In the genomic region with DNA sequence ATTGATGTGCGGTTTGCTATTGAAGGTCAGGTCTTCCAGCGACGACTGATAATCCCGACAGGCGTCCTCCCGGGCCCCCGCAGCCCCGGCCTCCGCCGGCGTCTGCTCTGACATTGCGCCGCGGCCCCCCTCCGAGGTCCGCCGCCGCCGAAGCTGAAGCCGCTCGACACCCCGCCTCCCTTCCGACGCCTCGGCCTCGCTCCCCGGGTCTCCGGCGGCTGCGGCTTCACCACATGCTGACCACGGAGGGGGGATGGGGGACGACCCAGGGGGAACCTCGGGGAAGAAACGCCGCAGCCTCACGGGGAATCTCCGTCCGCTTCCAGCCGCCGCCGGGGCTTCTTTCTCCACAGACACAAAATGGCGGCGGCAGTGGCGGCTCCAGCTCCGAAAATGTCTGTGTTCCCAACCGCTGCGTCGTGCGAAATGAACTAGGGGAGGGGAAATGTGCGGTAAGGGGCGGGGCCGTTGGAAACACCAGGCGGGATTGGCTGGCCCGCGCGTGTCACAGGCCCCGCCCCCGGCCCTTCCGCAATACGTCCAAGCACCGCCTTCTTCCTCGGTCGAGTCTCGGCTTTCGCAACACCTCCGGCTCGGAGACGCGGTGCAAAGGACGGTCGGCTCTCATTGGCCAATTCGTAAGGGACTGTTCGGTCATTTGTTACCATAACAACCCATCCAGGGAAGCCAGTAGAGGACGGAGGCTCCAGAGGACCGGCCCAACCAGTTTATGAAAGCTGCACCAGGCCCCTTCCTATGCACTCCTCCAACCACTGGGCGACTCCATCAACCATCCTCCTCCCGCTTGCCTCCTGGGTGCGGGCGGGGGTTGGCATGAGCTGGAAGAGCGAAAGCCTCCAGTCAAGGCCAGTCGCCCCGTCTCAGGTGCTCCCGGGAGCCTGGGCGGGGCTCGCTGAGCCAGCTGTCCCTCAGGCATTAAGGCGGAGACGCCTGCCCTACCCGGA, we compare ENCODE assay signal across 8 mouse cellular contexts. TPM values are rescaled to one million over a fixed set of nuclear protein-coding genes. Genes with fewer than 3 reads are reported as not detected.
DNase-seq lines count a peak whose midpoint lies in the region; ATAC-seq lines count a peak whose summit lies in the region.

Gene Pcf11, minus strand, starts transcription at position 428 of the 965 bp plus-strand sequence.

- DNase-seq in Muller cell, postnatal 12 days (ENCODE audit: inconsistent ontology term), result peak; percentile 99
- peak; percentile 98 for DNase-seq in cerebellum, adult 9-11 months
- DNase-seq in frontal cortex, adult 2 months (ENCODE audit: extremely low spot score in 1 of 2, low spot score in 1 of 2), result peak; percentile 97 to 98
- peak; percentile 97 for DNase-seq in hindbrain, embryonic 11.5 days (ENCODE audit: low spot score)
- peak; percentile 95 to 96 for DNase-seq in layer of hippocampus, postnatal 10 days (ENCODE audit: low spot score in 2 of 2)
- peak; percentile 98 for DNase-seq in lung, postnatal 10 days
- peak; percentile 94 for DNase-seq in ovary, postnatal 36 days (ENCODE audit: low spot score)
- DNase-seq in thymus, postnatal 25 days, result peak; percentile 95

- peak within 1 kb of the TSS; percentile 90 for H3K27ac ChIP-seq in hindbrain, embryonic 11.5 days (ENCODE audit: low read depth, low read length)

- peak within 1 kb of the TSS; percentile 96 for H3K4me3 ChIP-seq in hindbrain, embryonic 11.5 days (ENCODE audit: low read depth, low read length)

- H3K27me3 ChIP-seq in hindbrain, embryonic 11.5 days (ENCODE audit: control insufficient read depth, insufficient read depth, low read length), result no peaks in the 10 kb centered on the region

- no peaks in the 10 kb centered on the region for H3K9me3 ChIP-seq in hindbrain, embryonic 11.5 days (ENCODE audit: control insufficient read depth, low read length)

- H3K36me3 ChIP-seq in hindbrain, embryonic 11.5 days (ENCODE audit: control insufficient read depth, insufficient read depth, low read length), result no peaks in the 10 kb centered on the region

- peaks cover 2% of the 10 kb centered on the region; the same call in 1 of the 2 replicates for H3K4me1 ChIP-seq in hindbrain, embryonic 11.5 days (replicated peaks; ENCODE audit: control insufficient read depth, insufficient read depth, low read length)

- H3K9ac ChIP-seq in hindbrain, embryonic 11.5 days (ENCODE audit: low read depth, low read length), result peak within 1 kb of the TSS; percentile 97

- H3K4me2 ChIP-seq in hindbrain, embryonic 11.5 days (replicated peaks; ENCODE audit: low read depth, low read length), result peak within 1 kb of the TSS; percentile 81

- under 1% methylated on average over 87 of the region's 88 CpGs for WGBS in hindbrain, embryonic 11.5 days

- ATAC-seq in hindbrain, embryonic 11.5 days (ENCODE audit: low FRiP score), result peak; percentile 100

RNA-seq across cellular contexts. Expression of gene Pcf11, which starts in this region (rescaled TPM):
- polyA plus RNA-seq in frontal cortex, adult 2 months (2012; rRNA removed), result 31.5 and 38.1 TPM in 2 replicates
- 18.4 and 23.6 TPM in 2 replicates for polyA plus RNA-seq in hindbrain, embryonic 11.5 days (2014; fragmentation: Nextera tagmentation; extraction: Ambion mirVana)
- total RNA-seq in layer of hippocampus, postnatal 10 days (2021), result 10 to 100 TPM; 41.8 to 45.5 TPM

Comparison
In these comparisons a context has a peak if more than half of its experiments do, and no peak if none do; other contexts are left out.
1. Peak in every context shown above with its lines: DNase-seq, ATAC-seq, H3K4me3 ChIP-seq and H3K27ac ChIP-seq.